Mouse (Mus musculus) megakaryocyte, embryonic 14.5 days (primary cell): ENCODE data around the gene Dnase1.

Source experiments
- FLI1 ChIP-seq: IDR thresholded peaks from 2 replicates; pipeline ENCODE4 v1.6.1; 2012; ENCODE audit warnings: low read length, inconsistent platforms, mixed read lengths
- GATA1 ChIP-seq: IDR thresholded peaks from 3 replicates; pipeline ENCODE4 v1.6.1; 2012; ENCODE audit warnings: mixed read lengths, low read length, inconsistent platforms, borderline replicate concordance

- TF ChIP-seq GATA1 (no peak), FLI1 (no peak)
Observed at GRCm38 (mm10) chr16:4035575-4035974, 1.2 kb upstream of the Dnase1 start.
